Mouse (Mus musculus) retina, adult 2 months (tissue): Measurements from ENCODE around the gene Tktl1.
"Not testable (repeated sequence)": the region's sequence is repeated elsewhere in the genome, so short reads cannot be mapped to it uniquely, and the experiment has no call there.

Experiments used
- DNase-seq: peaks from one replicate; pipeline ENCODE4 v3.0.0-alpha.2; 2012; ENCODE audit warnings: low read depth, low spot score

The Tktl1 gene

GRCm38 (mm10) chrX:74176959-74177358, at the start of gene Tktl1:
TSS of gene Tktl1 (plus strand) at chrX:74177259.
- no peak for DNase-seq

- not testable (repeated sequence) for DNase-seq
These were observed 41.8 kb upstream of the Tktl1 start, which contains the start of gene Mecp2 for GRCm38 (mm10) chrX:74135263-74135662. TSS of gene Mecp2 (minus strand) at chrX:74135363.

DNA sequence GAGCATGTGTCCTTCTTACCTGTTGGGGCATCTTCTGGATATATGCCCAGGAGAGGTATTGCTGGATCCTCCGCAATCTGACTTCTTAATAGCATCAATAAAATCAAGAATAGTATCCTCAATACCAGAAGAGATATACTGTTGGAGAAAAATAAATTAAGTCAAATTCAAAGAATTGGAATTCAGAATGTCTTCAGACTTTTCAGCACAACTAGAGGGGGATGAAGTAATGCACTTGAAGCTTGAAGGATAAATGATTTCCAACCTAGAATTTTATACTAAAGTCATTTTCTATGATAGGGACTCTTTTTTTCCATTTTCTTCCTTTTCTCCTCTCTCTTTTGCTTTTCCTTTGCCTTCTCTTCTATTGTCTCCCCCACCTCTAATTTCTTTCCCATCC, 9.3 kb upstream of the Tktl1 start, which contains the start of gene Tex28:
Tex28 (minus strand) TSS at position 101 of the 400 bp plus-strand sequence.
- DNase-seq = no peak

DNA sequence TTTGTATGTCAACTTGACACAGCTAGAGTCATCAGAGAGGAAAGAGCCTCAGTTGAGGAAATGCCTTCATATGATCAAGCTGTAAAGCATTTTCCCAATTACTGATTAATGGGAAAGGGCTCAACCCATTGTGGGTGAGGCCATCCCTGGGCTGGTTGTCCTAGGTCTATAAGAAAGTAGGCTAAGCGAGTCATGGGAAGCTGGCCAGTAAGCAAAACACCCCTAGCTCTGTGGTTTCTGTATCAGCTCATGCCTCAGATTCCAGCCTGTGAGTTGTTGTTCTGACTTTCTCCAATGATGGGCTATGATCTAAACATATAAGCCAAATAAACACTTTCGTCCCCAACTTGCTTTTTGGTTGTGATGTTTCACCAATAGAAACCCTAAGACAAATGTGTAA, 26.5 kb downstream of the Tktl1 start:
- DNase-seq = no peak

DNA sequence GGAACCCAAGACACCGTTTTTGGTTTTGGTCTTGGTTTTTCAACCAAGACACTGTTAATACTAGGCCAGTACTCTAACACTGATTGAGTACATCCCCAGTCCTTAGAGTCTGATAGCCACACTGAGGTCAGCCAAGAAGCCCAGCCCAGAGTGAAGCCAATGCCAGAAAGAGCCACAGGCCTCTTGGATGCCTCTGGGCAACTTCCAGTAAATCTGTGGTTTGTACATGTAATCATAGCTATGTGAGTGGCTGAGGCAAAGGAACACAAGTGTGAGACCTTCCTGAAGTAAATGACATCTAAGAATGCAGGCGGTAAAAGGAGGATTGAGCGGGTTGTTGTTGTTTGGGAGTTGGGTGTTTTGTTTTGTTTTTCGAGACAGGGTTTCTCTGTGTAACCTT, 41.4 kb downstream of the Tktl1 start:
- DNase-seq = no peak

DNA sequence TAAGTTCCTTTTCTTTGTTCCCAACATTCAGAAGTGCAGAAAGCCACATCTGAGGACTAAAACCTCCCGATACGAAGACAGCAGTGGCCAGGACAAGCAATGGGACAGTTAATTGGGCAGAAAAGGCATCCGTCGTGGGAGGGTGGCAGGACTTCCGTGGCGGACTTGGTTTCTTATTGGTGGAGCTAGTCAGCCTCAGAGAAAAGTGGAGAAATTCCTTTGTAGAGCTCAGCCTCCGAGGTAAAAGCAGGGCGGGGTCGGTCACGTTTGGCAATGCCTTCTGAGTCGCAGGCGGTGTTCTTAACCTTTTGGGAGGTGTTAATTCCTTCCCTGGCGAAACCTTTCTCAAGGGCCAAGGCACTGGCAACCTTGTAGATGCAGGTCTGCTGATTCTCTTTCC, 42.4 kb downstream of the Tktl1 start:
- no peak for DNase-seq

- not testable (repeated sequence) for DNase-seq
These were observed 43.0 kb downstream of the Tktl1 start for GRCm38 (mm10) chrX:74220099-74220498.

- no peak for DNase-seq
These were observed 53.0 kb downstream of the Tktl1 start for GRCm38 (mm10) chrX:74230038-74230437.

DNA sequence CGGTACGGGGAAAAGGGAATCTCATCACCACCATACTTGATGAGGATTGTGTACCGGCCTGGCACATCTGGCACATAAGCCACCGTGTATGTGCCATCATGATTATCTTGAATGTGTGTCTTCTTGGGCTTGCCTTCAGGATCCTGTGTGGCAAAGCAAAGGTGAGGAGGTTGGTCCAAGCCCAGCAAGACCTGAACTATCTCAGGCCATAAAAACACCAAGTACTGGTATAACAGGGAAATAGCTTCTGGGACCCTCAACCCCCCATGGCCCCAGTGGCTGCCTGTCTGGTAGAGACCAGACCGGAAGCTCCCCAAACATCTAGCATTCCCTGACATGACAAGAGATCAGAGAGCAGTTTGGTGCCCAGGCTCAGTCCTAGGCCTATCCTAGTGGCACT, 56.1 kb downstream of the Tktl1 start:
- no peak for DNase-seq

GRCm38 (mm10) chrX:74240332-74240731, 63.3 kb downstream of the Tktl1 start:
- DNase-seq = no peak

- no peak for DNase-seq
These were observed 66.3 kb downstream of the Tktl1 start for GRCm38 (mm10) chrX:74243396-74243795.

DNA sequence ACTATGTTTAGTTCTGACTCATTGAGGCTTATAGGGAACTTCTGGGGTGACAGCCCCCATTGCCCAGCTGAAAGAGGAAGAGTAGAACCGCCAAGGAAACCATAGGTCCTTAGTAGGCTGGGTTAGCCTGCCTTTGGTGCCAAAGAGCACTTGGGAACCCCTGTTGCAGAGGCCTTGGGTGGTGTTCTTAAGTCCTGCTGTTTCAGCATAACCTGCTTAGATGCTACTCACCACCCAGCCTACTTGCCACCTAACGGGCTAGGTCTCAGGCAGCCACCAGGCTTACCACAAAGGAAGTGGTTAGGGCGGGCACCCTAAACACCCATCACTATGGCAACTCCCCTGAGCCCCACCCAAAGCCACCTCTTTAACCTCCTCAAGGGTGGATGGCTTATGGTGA, 66.7 kb downstream of the Tktl1 start:
- DNase-seq = no peak

- no peak for DNase-seq
These were observed 67.6 kb downstream of the Tktl1 start for GRCm38 (mm10) chrX:74244614-74245083.

DNA sequence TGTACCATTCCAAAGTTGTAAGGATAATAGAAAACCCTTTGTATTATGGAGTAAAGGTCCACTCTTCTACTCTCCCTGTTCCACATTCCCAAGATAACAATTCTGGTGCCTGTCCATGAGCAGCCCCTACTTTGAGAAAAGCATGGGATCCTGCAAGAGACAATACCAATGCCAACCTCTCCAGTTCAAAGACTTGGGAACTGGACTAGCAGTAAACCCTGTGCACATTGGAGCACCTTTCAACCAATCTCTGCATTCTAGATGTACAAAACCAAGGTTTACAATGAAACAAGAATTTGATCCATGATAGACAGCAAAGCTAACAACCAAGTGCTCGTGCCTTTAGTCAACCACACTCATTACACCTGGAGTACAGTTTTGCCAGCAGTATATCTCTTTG, 68.0 kb downstream of the Tktl1 start:
- DNase-seq = no peak

GRCm38 (mm10) chrX:74245687-74246086, 68.6 kb downstream of the Tktl1 start:
- no peak for DNase-seq

DNA sequence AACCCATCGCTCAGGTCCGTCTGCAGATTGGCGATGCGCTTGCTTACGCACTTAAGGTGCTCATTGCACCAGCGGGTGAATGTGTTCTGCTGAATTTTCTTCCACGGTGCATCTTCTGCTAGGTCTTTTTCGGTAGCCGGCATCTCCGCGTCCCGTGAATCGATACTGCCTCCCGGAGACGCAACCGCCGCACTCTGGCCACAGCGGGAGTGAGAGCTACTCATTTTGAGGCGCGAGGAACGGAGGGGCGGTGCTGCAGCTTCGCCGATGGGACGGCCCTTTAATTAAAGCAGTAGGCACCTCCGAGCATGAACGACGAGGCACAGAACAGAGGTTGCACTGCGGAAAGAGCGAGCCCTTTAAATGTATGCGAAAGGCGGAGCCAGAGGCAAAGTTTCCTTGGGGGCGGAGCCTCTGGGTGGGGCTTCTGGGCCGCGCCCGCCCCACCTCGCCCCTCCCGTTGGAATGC, 69.2 kb downstream of the Tktl1 start:
- peak; percentile 64 for DNase-seq

- no peak for DNase-seq
These were observed 69.6 kb downstream of the Tktl1 start for GRCm38 (mm10) chrX:74246693-74247092.

DNA sequence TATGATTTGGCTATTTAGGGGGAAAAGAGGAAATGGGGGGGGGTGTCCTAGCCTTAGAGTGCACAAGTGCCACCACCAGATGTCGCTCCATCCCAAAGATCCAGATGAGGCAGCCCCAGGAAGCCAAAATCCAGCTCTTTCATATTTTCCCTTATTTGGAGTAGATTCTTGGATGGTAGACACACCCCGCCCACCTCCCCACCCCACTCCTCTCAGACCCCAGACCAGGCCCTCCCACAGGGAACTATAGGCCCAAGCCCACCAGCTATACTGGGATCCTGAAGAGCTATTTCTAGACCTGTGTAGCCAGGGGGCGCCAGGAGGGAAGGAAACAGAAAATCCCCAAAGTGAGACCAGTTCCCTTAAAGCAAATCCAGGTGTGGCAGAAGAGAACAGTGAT, 71.6 kb downstream of the Tktl1 start:
- DNase-seq = no peak

GRCm38 (mm10) chrX:74249615-74250014, 72.6 kb downstream of the Tktl1 start, which contains the start of gene Flna:
TSS of gene Flna (minus strand) at chrX:74249820.
- DNase-seq = no peak

- peak; percentile 61 for DNase-seq
These were observed 77.3 kb downstream of the Tktl1 start, which contains the start of gene Emd for GRCm38 (mm10) chrX:74254153-74254887. TSS of gene Emd (plus strand) at chrX:74254687.

DNA sequence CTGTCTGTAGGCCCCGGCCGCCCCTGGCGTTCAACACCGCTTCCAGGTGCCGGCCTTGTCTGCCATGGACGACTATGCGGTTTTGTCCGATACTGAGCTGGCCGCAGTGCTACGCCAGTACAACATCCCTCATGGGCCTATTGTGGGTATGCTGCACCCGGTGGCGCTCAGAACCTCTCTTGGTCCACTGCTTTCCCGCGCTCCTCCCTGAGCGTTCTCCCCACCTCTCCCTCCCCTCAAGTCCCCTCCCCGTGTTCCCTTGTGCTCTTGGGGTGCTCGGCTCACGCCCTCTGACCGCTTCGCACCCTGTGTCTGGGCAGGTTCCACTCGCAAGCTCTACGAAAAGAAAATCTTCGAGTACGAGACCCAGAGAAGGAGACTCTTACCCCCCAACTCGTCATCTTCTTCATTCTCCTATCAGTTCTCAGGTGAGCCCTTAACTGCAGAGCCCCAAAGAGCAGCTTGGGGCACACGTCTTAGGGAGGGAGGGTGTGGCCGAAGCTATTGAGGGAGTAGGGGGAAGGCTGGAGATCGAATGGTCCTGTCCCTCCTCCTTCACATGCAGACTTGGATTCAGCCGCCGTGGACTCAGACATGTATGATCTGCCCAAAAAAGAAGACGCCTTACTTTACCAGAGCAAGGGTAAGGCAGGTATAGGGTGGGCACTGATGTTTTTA, 78.0 kb downstream of the Tktl1 start:
- no peak for DNase-seq

DNA sequence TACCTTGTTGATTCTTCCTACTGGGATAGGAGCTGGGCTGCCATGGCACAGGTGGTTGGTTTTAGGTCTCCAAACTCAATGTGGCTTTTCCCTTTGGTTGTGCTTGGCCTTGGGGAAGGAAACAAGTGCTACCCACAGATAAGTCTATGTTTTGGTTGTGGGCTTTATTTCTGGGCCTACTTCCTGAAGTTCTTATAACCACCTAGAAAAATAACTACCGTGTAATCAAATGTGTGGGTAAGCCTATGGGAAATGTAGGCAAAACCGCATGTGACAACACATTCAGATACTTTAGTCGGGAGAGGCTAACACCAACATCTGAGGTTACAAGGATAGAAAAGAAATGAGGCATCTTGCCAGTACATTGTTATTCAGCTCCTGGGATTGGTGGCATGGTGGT, 80.7 kb downstream of the Tktl1 start:
- no peak for DNase-seq
